Mouse (Mus musculus) thymus, adult 2 months (tissue): Measurements from ENCODE around the gene Mrpl38.

Experiments
- CTCF ChIP-seq: fragments of 200-500 bp; IDR thresholded peaks from 2 replicates; pipeline ENCODE4 v1.5.1; 2012; ENCODE audit warnings: mild to moderate bottlenecking, control low read depth, low read length, moderate library complexity, borderline replicate concordance; ENCODE audit not compliant: control insufficient read depth, poor library complexity, insufficient read depth; ENCODE audit errors: extremely low read depth
- POLR2A ChIP-seq: fragments of 200-500 bp; IDR thresholded peaks from 2 replicates; pipeline ENCODE4 v1.6.1; 2012; ENCODE audit warnings: mild to moderate bottlenecking, low read length, control low read depth, moderate library complexity; ENCODE audit not compliant: control insufficient read depth, poor library complexity, insufficient read depth; ENCODE audit errors: extremely low read depth

GRCm38 (mm10) chr11:116131349-116132170 is 7.1 kb downstream of the Mrpl38 start:
- no peak for TF ChIP-seq CTCF
- TF ChIP-seq POLR2A, result no peak
